Mouse (Mus musculus): Measurements from ENCODE around the gene Usp29. TPM values are rescaled to one million over a fixed set of nuclear protein-coding genes. Genes with fewer than 3 reads are reported as not detected.

Usp29 gene
- total and polyA plus RNA-seq, 2 experiments from 2014 or later, result 2.2 to 3.2 TPM

DNA sequence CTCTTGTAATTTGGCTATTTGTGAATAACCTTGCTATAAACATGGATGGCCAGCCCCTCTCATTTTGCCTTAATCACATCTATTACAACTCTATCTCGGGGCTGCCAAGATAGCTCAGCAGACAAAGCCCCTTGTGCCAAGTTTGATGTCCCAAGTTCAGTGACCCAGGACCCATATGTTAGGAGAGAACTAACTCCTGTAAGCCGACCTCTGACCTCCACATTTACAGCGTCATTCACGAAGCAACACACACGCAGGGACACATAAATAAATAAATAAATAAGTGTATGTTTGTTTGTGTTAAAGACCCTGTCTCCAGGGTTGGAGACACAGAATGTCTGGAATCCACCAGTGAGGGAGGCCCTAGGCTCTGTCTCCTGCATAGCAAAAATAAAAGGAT is 186.7 kb downstream of the Usp29 start:
- H3K27me3 ChIP-seq (ENCODE audit: control insufficient read depth, insufficient read depth, low read length), result no peaks in the 10 kb centered on the region
- H3K27ac ChIP-seq (ENCODE audit: low read depth), result no peak overlapping the region
- H3K36me3 ChIP-seq (replicated peaks; ENCODE audit: control insufficient read depth, insufficient read depth, low read length), result no peaks in the 10 kb centered on the region
- H3K9ac ChIP-seq (replicated peaks; ENCODE audit: low read depth, low read length), result no peak overlapping the region
- DNase-seq (ENCODE audit: low spot score) (no peak), ATAC-seq (ENCODE audit: insufficient read depth, low read depth) (no peak)
- no peak overlapping the region for H3K4me3 ChIP-seq (ENCODE audit: low read depth, low read length)
- WGBS, result 41% methylated on average over 5 of the region's 5 CpGs
- TF ChIP-seq CTCF (IDR thresholded peaks at IDR 0.05; ENCODE audit: low read depth) (no peak), EP300 (IDR thresholded peaks at IDR 0.05; ENCODE audit: low read depth) (no peak)
- H3K4me1 ChIP-seq (ENCODE audit: control insufficient read depth, insufficient read depth), result 0 out of 2 replicates have a peak, but pooled peaks cover 12% of the 10 kb centered on the region
- H3K4me2 ChIP-seq (ENCODE audit: low read depth, low read length), result no peak overlapping the region
- no peaks in the 10 kb centered on the region for H3K9me3 ChIP-seq (replicated peaks; ENCODE audit: control insufficient read depth, low read length)

DNA sequence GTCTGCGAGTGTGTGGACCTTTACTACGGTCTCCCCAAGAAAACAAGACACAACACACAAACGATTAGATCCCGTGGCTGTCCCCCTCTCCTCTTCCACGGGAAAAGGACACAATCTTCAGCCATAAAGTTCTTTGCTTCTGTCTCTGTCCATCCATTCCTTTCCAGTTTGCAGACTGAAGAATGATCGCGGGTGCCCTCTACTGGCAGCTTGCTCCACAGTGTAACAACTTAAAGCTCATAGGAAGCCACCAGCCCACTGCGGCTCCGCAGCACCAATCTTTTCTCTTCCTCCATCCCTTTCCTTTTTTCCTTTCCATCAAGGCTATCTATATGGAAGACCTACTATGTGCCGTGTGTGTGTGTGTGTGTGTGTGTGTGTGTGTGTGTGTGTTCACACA is 187.9 kb downstream of the Usp29 start:
- H3K9me3 ChIP-seq (replicated peaks; ENCODE audit: control insufficient read depth, low read length), result no peaks in the 10 kb centered on the region
- H3K27ac ChIP-seq (ENCODE audit: low read depth), result no peak overlapping the region
- DNase-seq (ENCODE audit: low spot score), result peak; percentile 78
- no peak overlapping the region for H3K4me2 ChIP-seq (ENCODE audit: low read depth, low read length)
- 7% methylated on average over 10 of the region's 10 CpGs for WGBS
- ATAC-seq (ENCODE audit: insufficient read depth, low read depth), result peak; percentile 75
- no peaks in the 10 kb centered on the region for H3K36me3 ChIP-seq (replicated peaks; ENCODE audit: control insufficient read depth, insufficient read depth, low read length)
- H3K27me3 ChIP-seq (ENCODE audit: control insufficient read depth, insufficient read depth, low read length), result no peaks in the 10 kb centered on the region
- no peak overlapping the region for H3K4me3 ChIP-seq (ENCODE audit: low read depth, low read length)
- TF ChIP-seq CTCF (IDR thresholded peaks at IDR 0.05; ENCODE audit: low read depth) (peak; percentile 78), EP300 (IDR thresholded peaks at IDR 0.05; ENCODE audit: low read depth) (no peak)
- 0 out of 2 replicates have a peak, but pooled peaks cover 9% of the 10 kb centered on the region for H3K4me1 ChIP-seq (ENCODE audit: control insufficient read depth, insufficient read depth)
- no peak overlapping the region for H3K9ac ChIP-seq (replicated peaks; ENCODE audit: low read depth, low read length)

DNA sequence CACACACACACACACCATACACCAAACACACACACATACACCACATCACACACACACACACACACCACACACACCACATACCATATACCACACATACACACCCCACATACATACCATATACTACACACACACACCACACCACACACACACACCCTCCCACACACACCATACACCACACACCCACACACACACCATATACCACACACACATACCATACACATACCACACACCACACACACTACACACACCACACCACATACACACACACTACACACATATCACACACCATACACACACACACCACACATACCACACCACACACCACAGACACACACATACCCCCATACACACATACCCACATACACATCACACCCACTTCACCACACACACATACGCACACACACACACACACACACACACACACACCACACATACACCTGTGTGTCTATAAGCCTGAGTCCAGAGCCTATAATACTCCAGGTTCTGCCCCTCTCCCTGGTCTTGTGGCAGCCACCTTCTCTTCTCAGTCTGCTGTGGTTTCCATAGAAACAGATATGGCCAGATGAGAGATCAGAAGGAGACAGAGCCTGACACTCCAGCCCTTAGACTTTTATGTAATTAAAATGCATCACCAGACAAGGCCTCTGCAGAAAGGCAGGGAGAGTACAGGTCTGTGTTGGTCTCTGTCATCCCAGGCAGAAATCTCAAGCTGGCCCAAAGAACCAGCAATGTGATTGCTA is 188.9 kb downstream of the Usp29 start:
- DNase-seq (ENCODE audit: low spot score), result no peak
- H3K27ac ChIP-seq (ENCODE audit: low read depth), result no peak overlapping the region
- H3K4me1 ChIP-seq (ENCODE audit: control insufficient read depth, insufficient read depth), result 0 out of 2 replicates have a peak, but pooled peaks cover 7% of the 10 kb centered on the region
- ATAC-seq (ENCODE audit: insufficient read depth, low read depth), result no peak
- 88% methylated on average over 1 of the region's 1 CpGs for WGBS
- H3K27me3 ChIP-seq (ENCODE audit: control insufficient read depth, insufficient read depth, low read length), result no peaks in the 10 kb centered on the region
- TF ChIP-seq EP300 (IDR thresholded peaks at IDR 0.05; ENCODE audit: low read depth), result no peak
- TF ChIP-seq CTCF (IDR thresholded peaks at IDR 0.05; ENCODE audit: low read depth), result no peak
- no peaks in the 10 kb centered on the region for H3K9me3 ChIP-seq (replicated peaks; ENCODE audit: control insufficient read depth, low read length)
- no peak overlapping the region for H3K4me3 ChIP-seq (ENCODE audit: low read depth, low read length)
- no peak overlapping the region for H3K4me2 ChIP-seq (ENCODE audit: low read depth, low read length)
- no peaks in the 10 kb centered on the region for H3K36me3 ChIP-seq (replicated peaks; ENCODE audit: control insufficient read depth, insufficient read depth, low read length)
- no peak overlapping the region for H3K9ac ChIP-seq (replicated peaks; ENCODE audit: low read depth, low read length)

DNA sequence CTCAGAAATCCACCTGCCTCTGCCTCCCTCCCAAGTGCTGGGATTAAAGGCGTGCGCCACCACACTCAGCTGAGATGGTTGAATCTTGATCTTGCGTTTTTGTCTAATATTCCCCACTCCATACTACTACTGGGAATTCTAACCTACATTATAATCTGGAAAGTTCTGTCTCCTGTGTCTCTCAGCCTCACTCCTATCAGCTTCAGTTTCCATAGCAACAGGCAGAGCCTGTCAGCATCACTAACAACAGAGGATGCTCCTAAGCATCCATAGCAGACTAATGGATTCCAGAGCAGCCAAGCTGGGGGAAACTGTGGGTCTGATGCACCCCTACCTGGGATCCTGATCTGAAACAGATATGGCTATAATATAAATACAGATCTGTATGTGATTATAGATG is 193.1 kb downstream of the Usp29 start:
- TF ChIP-seq CTCF (IDR thresholded peaks at IDR 0.05; ENCODE audit: low read depth) (no peak), EP300 (IDR thresholded peaks at IDR 0.05; ENCODE audit: low read depth) (no peak)
- no peaks in the 10 kb centered on the region for H3K4me1 ChIP-seq (ENCODE audit: control insufficient read depth, insufficient read depth)
- ATAC-seq (ENCODE audit: insufficient read depth, low read depth), result no peak
- H3K9me3 ChIP-seq (replicated peaks; ENCODE audit: control insufficient read depth, low read length), result no peaks in the 10 kb centered on the region
- no peak overlapping the region for H3K4me3 ChIP-seq (ENCODE audit: low read depth, low read length)
- no peak overlapping the region for H3K9ac ChIP-seq (replicated peaks; ENCODE audit: low read depth, low read length)
- no peak for DNase-seq (ENCODE audit: low spot score)
- no peak overlapping the region for H3K27ac ChIP-seq (ENCODE audit: low read depth)
- no peaks in the 10 kb centered on the region for H3K36me3 ChIP-seq (replicated peaks; ENCODE audit: control insufficient read depth, insufficient read depth, low read length)
- no peaks in the 10 kb centered on the region for H3K27me3 ChIP-seq (ENCODE audit: control insufficient read depth, insufficient read depth, low read length)
- H3K4me2 ChIP-seq (ENCODE audit: low read depth, low read length), result no peak overlapping the region
- WGBS, result 88% methylated on average over 3 of the region's 3 CpGs

DNA sequence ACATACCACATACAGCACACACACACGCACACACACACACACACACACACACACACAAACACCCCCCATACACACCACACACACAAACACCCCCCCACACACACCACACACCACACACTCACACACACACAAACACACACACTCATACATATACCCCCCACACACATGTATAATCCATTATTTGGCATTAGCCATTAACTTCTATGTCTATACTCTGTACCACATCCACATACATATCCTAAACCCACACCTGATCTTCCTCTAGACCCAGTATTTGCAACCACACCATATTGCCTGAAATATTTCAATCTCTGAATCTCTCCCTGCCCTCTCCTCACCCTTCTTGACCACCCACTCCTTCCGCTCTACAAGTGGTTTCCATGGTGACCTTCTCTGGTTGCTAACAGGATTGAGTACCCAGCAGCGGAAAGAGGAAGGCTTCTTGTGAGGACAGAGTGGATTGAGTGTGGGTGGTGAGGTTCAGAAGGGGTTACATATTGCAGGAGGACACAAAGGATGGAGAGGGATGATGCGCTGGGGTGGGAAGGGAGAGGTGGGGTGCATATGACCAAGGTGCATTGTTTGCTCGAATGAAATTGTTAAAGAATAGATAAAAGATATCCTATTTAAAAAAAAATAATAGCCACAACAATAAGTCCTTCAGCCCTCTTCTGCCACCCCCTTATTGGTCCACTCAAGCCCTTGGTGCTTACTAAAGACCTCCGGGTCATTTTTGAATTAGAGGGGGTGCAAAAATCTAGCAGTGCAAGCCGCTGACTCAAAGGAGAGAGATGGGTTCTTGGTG is 195.8 kb downstream of the Usp29 start:
- TF ChIP-seq CTCF (IDR thresholded peaks at IDR 0.05; ENCODE audit: low read depth) (no peak), EP300 (IDR thresholded peaks at IDR 0.05; ENCODE audit: low read depth) (no peak)
- no peak overlapping the region for H3K9ac ChIP-seq (replicated peaks; ENCODE audit: low read depth, low read length)
- ATAC-seq (ENCODE audit: insufficient read depth, low read depth) (no peak), DNase-seq (ENCODE audit: low spot score) (no peak)
- no peaks in the 10 kb centered on the region for H3K4me1 ChIP-seq (ENCODE audit: control insufficient read depth, insufficient read depth)
- no peaks in the 10 kb centered on the region for H3K9me3 ChIP-seq (replicated peaks; ENCODE audit: control insufficient read depth, low read length)
- H3K4me2 ChIP-seq (ENCODE audit: low read depth, low read length), result no peak overlapping the region
- WGBS, result 61% methylated on average over 7 of the region's 7 CpGs
- no peaks in the 10 kb centered on the region for H3K27me3 ChIP-seq (ENCODE audit: control insufficient read depth, insufficient read depth, low read length)
- no peaks in the 10 kb centered on the region for H3K36me3 ChIP-seq (replicated peaks; ENCODE audit: control insufficient read depth, insufficient read depth, low read length)
- H3K4me3 ChIP-seq (ENCODE audit: low read depth, low read length), result no peak overlapping the region
- no peak overlapping the region for H3K27ac ChIP-seq (ENCODE audit: low read depth)
